Mouse (Mus musculus) liver, embryonic 14.5 days (tissue): ENCODE data around the gene Fam196b. TPM values are rescaled to one million over a fixed set of nuclear protein-coding genes. Genes with fewer than 3 reads are reported as not detected.
A peak's percentile ranks its signal among the peaks of the same experiment; 100 is the strongest.

Experiments used
- ATAC-seq: fragments of 200-750 bp; cut with Nextera tagmentation; 2 replicates; pipeline ENCODE4 v1.8.0; 2017; ENCODE audit warnings: moderate number of reproducible peaks, mild to moderate bottlenecking, moderate library complexity; ENCODE audit not compliant: insufficient read depth
- DNase-seq, 3 experiments: peaks; one replicate each; pipeline ENCODE4 v3.0.0-alpha.2; 2012 to 2013; ENCODE audit warnings: low read depth in 3 of 3, low spot score in 3 of 3
- H3K27ac ChIP-seq: fragments of 300-500 bp; sonication (generic); 2 replicates; pipeline ENCODE4 v1.5.1; 2014; ENCODE audit warnings: moderate library complexity, mild to moderate bottlenecking, control low read depth, inconsistent platforms
- H3K27me3 ChIP-seq: fragments of 300-500 bp; sonication (generic); 2 replicates; pipeline ENCODE4 v1.6.1; 2014; ENCODE audit warnings: mild to moderate bottlenecking, low read length, moderate library complexity; ENCODE audit not compliant: control insufficient read depth, insufficient read depth
- H3K36me3 ChIP-seq: fragments of 300-500 bp; sonication (generic); replicated peaks from 2 replicates; pipeline ENCODE4 v1.6.1; 2014; ENCODE audit warnings: low read depth; ENCODE audit not compliant: control insufficient read depth, insufficient read depth
- H3K4me1 ChIP-seq, 2 experiments: fragments of 200-500 bp in 1 of 2; fragments of 300-500 bp in 1 of 2; sonication (generic) in 1 of 2; replicated peaks; 2 replicates each; pipeline ENCODE4 v1.6.1; 2012 to 2014; ENCODE audit warnings: antibody characterized with exemption in 1 of 2, inconsistent platforms in 1 of 2, low read length in 1 of 2; ENCODE audit not compliant: control insufficient read depth in 2 of 2, insufficient read depth in 2 of 2
- H3K4me2 ChIP-seq: fragments of 300-500 bp; sonication (generic); 2 replicates; pipeline ENCODE4 v1.6.1; 2014; ENCODE audit warnings: low read depth, mild to moderate bottlenecking, control low read depth, moderate library complexity
- H3K4me3 ChIP-seq, 2 experiments: fragments of 200-500 bp in 1 of 2; fragments of 300-500 bp in 1 of 2; sonication (generic) in 1 of 2; 2 replicates each; pipeline ENCODE4 v1.5.1; 2012 to 2014; ENCODE audit warnings: low read depth in 2 of 2, low read length in 2 of 2, mild to moderate bottlenecking in 2 of 2, control low read depth in 1 of 2, inconsistent platforms in 1 of 2, moderate library complexity in 1 of 2; ENCODE audit not compliant: insufficient read depth in 1 of 2
- H3K9ac ChIP-seq: fragments of 300-500 bp; sonication (generic); replicated peaks from 2 replicates; pipeline ENCODE4 v1.6.1; 2014; ENCODE audit warnings: mild to moderate bottlenecking, control low read depth, moderate library complexity
- H3K9me3 ChIP-seq: fragments of 300-500 bp; sonication (generic); 2 replicates; pipeline ENCODE4 v1.6.1; 2016; ENCODE audit warnings: low read length, mixed read lengths; ENCODE audit not compliant: control insufficient read depth
- CTCF ChIP-seq: IDR thresholded peaks from 2 replicates; pipeline ENCODE4 v1.5.1; 2016; ENCODE audit warnings: antibody characterized with exemption, low read depth, control low read depth
- EP300 ChIP-seq: IDR thresholded peaks from 2 replicates; pipeline ENCODE4 v1.6.1; 2016; ENCODE audit warnings: antibody characterized with exemption, low read depth
- WGBS: fragments of 180-500 bp; shearing (Covaris S2); extraction: QIAGEN DNeasy Blood & Tissue Kit; methylation state at CpG from one replicate; pipeline ENCODE4 v1.1.7; 2014; ENCODE audit not compliant: insufficient replicate concordance; 5-methylcytosine and 5-hydroxymethylcytosine counted together
- polyA plus RNA-seq, 2 experiments: library from polyadenylated mRNA; depleted of rRNA in 1 of 2; stranded (reverse) in 1 of 2; unstranded in 1 of 2; fragments of >200 nt; fragmentation: Nextera tagmentation in 1 of 2; extraction: Ambion mirVana in 1 of 2; gene quantifications; 2 replicates each; pipeline versions ENCODE4 v1.2.1 to v1.2.3; 2012 to 2014

The Fam196b gene
- polyA plus RNA-seq, 2 experiments = 0.03 TPM; not detected in 1

- WGBS = 77% methylated on average over 1 of the region's 1 CpGs
- Histone ChIP-seq H3K4me1 (no peaks in the 10 kb centered on the region), H3K27ac (no peak overlapping the region), H3K4me2 (no peak overlapping the region), H3K9me3 (no peaks in the 10 kb centered on the region), H3K4me3 (no peak overlapping the region), H3K27me3 (no peaks in the 10 kb centered on the region), H3K9ac (no peak overlapping the region), H3K36me3 (no peaks in the 10 kb centered on the region)
- no peak for TF ChIP-seq CTCF
- TF ChIP-seq EP300 = no peak
- ATAC-seq = no peak
- DNase-seq = no peak
Measured at GRCm38 (mm10) chr11:34319282-34319681, 4.7 kb downstream of the Fam196b start.

GRCm38 (mm10) chr11:34323664-34324063 lies 9.0 kb downstream of the Fam196b start:
- no peak for ATAC-seq

GRCm38 (mm10) chr11:34332344-34333031 lies 17.9 kb downstream of the Fam196b start:
- WGBS = 15% methylated on average over 7 of the region's 7 CpGs
- peak; percentile 84; the same call in 1 of the 2 replicates for ATAC-seq
- Histone ChIP-seq H3K4me3 (no peak overlapping the region), H3K27ac (no peak overlapping the region), H3K36me3 (no peaks in the 10 kb centered on the region), H3K4me1 (peaks cover 0 to 10% of the 10 kb centered on the region in 2 experiments; a peak in 3 of 4 replicates), H3K27me3 (no peaks in the 10 kb centered on the region), H3K9ac (no peak overlapping the region; the same call in 1 of the 2 replicates), H3K4me2 (no peak overlapping the region), H3K9me3 (no peaks in the 10 kb centered on the region)
- TF ChIP-seq EP300 (no peak), CTCF (no peak)
- DNase-seq = peak in 1 of 3 experiments; percentile 12

More at GRCm38 (mm10) chr11:34323664-34324063, 9.0 kb downstream of the Fam196b start:
- DNase-seq = no peak
- Histone ChIP-seq H3K4me2 (no peak overlapping the region), H3K36me3 (no peaks in the 10 kb centered on the region), H3K9me3 (no peaks in the 10 kb centered on the region), H3K27me3 (no peaks in the 10 kb centered on the region), H3K4me1 (no peaks in the 10 kb centered on the region), H3K4me3 (no peak overlapping the region), H3K27ac (no peak overlapping the region), H3K9ac (no peak overlapping the region)
- TF ChIP-seq EP300 (no peak), CTCF (no peak)
- 83% methylated on average over 8 of the region's 8 CpGs for WGBS

- no peak for ATAC-seq
- TF ChIP-seq EP300 (no peak), CTCF (peak; percentile 57)
- WGBS = 29% methylated on average over 1 of the region's 1 CpGs
- Histone ChIP-seq H3K27ac (no peak overlapping the region), H3K9ac (no peak overlapping the region), H3K9me3 (no peaks in the 10 kb centered on the region), H3K4me3 (no peak overlapping the region), H3K27me3 (no peaks in the 10 kb centered on the region), H3K4me1 (peaks cover 0 to 5% of the 10 kb centered on the region in 2 experiments; a peak in 2 of 4 replicates), H3K36me3 (no peaks in the 10 kb centered on the region), H3K4me2 (no peak overlapping the region)
- no peak for DNase-seq
Measured at GRCm38 (mm10) chr11:34337907-34338306, 23.3 kb downstream of the Fam196b start.

GRCm38 (mm10) chr11:34339693-34340092 lies 25.1 kb downstream of the Fam196b start:
- no peaks in the 10 kb centered on the region for H3K27me3 ChIP-seq
- H3K27ac ChIP-seq = no peak overlapping the region
- no peak overlapping the region for H3K9ac ChIP-seq
- no peak for DNase-seq
- ATAC-seq = no peak
- no peak for TF ChIP-seq CTCF
- no peak for TF ChIP-seq EP300
- H3K36me3 ChIP-seq = no peaks in the 10 kb centered on the region
- H3K4me2 ChIP-seq = no peak overlapping the region
- H3K4me1 ChIP-seq = no peaks in the 10 kb centered on the region
- H3K9me3 ChIP-seq = no peaks in the 10 kb centered on the region
- 86% methylated on average over 5 of the region's 5 CpGs for WGBS
- H3K4me3 ChIP-seq = no peak overlapping the region
